Mouse (Mus musculus) MN1 (cell line): Measurements from ENCODE around the gene Rnf44.

Experiments used
- DNase-seq: peaks from one replicate; pipeline ENCODE4 v3.0.0-alpha.2; 2016; ENCODE audit warnings: low spot score

Rnf44 gene

DNA sequence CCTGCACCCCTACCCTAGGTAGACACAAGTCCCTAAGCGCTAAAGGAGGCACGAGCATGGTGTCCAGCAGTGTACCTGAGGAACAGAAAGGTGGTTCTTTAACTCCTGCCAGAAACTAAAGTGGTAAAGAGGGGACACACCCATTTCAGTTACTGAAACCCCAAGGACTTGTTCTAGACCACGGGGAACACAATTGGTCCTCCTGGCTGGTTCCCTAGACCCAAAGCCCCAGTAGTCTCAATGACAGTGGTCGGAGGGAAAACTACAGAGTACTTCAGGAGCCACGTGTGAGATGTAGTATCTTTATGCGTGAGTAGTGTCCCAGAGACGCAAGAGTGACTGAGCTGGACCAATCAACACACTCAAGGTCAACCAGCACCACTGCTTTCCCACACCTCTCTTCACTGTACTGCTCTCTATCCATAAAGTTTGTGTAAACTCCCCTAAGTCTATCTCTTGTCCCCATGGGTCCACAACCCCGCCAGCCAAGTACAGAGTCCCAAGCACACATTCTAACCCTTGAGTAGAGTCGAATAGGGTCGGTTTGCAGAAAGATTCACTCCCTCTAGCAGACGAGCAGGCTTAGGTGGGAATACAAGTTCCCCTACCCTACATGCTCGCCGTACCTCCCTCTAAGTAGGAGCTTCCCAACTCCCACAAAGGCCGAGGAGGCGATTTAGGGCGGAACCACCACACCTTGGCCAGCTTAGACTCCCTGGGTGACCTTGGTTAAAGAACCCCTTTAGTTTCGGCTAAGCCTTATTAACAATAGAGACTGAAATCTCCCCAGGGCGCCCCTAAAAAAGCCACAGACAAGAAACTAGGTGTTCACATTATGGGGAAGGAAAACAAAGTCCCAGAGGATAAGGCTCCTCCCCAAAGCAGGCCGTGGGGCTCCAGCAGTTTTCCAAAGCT, 7.3 kb downstream of the Rnf44 start:
- no peak for DNase-seq

DNA sequence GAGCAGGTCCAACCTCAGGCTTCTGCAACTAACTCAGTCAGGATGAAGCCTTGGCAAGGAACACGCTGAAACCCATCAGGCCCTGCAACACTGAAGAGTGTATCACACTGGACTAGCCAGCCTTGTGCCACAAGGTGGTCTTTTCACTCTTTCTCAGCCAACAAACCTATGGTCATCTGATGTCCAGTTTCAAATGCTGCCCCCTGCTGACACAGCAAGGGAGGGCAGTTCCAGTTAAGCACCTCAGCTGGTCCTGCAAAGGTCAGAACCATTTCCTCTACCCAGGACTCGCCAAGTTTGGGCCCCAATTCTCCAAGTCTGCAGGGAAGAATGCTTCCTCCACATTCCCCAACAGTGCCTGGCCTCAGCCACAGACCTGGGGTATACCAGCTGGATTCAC, 8.5 kb downstream of the Rnf44 start:
- peak; percentile 65 for DNase-seq

DNA sequence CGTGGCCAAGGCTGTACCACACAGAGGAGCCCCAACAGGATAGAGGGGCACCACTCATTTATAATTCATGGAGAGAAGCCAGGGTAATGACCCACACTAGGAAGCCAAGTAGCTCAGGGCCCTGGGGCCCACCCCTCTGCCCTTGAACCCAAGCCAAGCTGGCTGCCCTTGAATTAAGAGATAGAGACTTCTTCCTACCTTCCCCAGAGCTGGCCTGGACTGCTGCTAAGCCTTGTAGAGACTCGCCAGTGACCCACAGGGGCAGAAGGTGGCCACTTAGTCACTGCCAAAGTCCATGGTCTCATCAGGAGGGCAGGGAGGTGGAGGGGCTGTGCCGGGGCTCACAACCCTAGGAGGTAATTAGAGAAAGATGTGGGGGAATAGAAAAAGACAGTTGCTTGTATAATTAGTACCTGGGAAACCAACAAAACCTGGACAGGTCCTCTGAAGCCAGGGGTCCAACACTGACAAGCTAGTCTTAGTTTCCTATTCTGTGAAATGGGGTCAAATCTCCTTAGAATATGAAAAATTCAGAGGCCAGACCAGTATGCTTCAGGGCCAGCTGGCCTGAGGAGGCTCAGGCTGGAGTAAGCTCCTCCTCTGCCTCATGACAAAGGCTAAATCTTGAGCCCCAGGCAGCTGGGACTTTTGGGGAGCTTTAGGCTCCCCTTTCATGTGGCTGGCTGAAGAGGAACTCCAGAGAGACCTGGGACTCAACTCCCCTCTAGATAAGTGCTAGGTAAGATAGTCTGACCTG, 9.4 kb downstream of the Rnf44 start:
- no peak for DNase-seq

DNA sequence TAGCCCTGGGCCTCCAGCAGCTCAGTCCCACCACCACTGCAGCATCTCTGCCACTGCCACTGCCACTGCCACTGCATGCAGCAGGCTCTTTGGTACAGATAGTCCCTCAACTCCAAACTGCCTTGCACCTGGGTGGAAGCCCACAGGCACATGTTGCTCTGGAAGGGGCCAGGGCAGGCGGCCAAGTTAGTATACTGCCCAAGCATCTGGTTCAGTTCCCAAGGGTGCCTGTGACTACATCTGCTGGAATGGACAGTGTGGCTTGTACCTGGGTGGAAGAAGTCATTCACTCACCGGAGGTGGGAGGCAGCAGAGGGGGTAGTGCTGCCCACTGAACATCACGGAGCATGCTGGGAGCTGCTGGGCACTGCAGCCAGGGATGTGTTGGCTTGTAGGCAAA, 10.4 kb downstream of the Rnf44 start:
- peak; percentile 61 for DNase-seq

DNA sequence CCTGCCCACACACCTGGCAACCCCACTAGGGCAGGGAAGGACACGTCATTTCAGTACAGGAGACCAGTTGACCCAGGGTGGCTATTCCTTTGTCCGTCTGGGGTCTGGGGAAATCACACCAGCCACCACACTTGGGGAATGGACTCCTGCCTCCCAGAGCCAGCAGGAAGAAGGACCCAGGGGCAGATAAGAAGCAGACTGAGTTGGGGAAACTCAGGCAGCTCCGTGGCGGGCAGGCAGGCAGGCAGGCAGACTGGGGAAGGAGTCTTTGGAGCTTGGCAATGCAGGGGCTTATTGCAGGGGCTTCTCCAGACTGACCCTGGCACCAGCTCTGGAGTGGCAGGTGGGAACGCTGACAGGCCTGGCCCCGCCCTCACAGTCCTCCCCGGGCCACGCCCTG, 12.4 kb downstream of the Rnf44 start:
- DNase-seq: no peak

DNA sequence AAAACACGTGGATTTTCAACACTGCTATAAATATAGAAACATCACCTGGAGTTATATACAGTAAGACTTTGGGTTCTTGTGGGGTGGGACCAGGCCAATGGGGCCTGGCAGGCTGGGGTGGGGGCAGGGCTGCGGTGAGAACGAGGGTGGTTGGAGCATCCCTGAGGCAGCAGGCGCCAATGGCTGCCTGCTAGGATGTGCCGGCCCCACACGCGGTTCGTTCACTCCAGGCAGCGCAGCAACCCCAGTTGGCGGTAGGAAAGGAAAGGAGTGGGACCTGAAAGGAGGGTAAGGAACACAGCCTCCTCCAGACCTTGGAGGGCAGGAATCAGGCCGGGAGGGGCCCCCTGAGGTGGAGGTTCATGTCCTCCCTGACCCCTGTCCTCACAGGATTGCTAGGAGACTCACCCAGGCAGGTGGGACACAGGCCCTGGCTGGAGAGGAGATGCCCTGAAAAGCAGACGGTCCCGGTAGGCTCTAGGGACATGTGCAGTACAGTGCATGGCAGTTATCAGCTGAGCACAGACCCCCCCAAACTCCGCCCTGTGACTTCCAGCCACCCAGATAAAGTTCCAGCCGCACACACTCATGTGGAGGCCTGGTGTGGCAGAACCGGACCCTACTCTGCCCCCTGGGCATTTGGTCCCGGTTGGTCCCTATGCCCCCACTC, 13.4 kb downstream of the Rnf44 start:
- no peak for DNase-seq

DNA sequence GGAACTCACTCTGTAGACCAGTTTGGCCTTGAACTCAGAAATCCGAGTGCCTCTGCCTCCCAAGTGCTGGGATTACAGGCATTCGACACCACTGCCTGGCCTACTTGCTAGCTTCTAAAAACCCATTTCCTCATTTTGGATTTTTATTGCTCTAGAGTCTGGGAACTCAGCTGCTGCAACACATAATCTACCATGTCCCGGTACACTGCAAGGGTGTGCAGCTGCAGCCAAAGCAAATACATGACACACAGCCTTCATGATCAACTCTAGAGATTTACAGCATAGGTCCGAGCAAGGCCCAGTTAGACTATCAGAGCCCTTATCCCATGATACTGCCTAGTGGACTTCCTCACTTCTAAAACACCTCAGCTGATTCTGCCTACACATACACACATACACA, 15.4 kb downstream of the Rnf44 start:
- DNase-seq: no peak

DNA sequence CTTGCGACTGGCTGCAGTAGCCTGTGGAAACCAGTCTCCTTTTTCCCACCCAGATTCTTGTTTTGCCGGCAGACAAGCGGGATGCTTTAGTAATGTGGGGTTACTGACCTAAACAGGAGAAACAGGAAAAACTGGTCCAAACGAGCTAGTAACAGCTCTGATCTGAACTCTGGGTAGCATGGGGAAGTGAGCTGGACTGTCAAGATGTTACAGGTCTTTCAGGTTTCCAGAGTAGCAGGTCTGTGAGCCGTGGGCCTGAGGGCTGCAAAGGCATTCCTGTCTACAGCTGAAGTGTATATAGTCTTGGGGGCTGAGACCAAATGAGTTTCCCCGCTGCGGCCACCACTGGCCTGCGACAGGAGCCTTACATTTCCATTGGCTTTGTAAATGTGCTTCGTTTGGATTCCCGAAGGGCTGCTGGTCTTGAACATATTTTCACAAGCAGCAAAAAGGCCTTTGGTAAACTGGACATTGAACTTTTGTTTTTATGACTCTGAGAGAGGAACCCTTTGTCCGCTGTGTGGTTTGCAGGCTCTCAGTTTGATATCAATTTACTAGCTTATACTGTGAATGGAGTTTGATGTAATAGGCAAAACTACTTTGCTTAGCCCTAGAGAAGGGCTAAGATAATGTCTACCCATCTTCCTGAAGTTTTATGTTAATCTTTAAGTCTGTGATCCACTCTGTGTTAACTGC, 17.7 kb downstream of the Rnf44 start:
- no peak for DNase-seq

DNA sequence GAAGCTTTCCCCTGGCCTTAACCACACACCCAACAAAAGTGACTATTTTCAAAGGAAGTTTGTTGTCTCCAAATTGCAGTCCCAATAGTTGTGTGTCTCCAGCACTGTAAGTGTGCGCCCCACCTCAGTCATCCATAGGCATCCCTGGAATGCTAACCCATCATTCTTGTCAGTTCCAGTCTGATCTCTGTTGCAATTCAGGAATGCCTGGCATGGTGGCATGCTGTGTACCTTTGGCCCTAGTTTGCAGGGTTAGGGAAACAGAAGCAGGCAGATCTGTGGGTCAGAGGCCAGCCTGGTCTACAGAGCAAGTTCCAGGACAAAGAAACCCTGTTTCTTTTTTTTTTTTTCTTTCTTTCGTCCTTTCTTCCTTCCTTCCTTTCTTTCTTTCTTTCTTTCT, 23.2 kb downstream of the Rnf44 start:
- DNase-seq: no peak

DNA sequence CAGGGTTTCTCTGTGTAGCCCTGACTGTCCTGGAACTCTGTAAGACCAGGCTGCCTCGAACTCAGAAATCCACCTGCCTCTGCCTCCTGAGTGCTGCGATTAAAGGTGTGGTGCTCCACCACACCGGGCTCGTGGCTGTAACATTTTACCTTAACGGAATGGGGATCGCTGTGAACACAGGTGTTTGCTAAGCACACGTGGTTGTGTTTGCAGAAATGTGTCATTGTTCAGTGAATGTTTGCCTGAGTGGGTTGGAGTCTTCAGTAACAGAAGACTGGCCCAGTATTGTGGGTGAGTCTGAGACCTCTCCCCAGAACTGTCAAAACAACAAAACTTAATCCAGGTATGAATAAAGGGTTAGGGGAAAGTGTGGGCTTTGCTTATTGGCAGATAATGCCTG, 28.6 kb downstream of the Rnf44 start:
- DNase-seq: no peak

DNA sequence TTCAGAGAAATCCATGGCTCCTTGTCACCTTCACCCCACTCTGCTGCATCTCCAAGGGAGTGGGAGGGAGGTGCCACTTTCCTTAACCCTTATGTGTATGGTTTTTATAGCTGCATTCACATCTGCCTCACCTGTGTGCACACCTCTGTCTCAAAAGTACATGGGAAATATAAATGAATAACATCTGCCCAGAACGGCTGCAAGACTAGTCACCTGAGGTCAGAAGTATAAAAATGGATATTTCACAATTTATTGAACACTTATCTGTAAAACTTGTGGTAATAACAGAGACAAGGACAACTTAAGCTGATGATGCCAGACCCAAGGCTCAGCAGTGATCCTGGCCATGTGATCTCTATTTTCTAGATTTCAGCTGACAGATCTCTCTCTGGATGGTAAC, 29.2 kb downstream of the Rnf44 start:
- no peak for DNase-seq

DNA sequence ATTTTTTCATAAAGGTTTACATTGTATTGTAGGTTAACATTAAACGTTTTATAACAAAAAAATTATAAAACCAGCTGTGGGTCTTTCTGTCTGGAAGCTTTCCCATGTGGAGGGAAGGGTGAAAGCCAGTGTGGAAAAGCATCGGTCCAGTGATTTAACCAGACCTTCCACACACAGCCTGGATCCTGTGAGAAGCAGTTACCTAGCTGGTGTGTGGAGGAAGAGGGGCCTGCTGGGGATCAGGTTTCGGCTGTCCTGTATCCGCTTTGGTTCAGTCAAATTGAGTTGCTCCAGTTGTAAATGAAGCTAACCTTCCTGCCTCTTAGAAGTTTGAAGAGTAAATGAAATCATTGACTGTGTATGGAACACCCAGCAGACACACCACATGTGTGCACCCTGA, 29.7 kb downstream of the Rnf44 start:
- no peak for DNase-seq

DNA sequence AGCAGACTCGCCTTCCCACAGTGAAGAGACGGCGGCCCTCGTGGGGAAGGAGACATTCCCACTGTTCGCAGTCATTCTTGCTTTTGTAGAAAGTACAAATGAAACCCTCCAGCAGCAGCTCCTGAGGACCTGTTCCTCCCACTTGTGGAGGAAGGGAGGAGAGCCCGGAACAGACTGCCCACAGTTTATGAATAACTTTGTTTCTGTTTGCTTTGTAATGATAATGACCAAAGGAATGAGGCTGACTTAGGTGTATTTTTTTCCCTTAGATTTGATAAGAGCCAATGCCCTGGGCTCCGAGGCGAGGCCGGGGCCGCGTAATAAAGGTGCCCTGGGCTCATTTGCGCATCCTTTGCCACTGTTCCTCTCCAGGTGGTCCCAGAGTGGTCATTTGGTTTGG, 32.3 kb downstream of the Rnf44 start:
- DNase-seq: no peak

DNA sequence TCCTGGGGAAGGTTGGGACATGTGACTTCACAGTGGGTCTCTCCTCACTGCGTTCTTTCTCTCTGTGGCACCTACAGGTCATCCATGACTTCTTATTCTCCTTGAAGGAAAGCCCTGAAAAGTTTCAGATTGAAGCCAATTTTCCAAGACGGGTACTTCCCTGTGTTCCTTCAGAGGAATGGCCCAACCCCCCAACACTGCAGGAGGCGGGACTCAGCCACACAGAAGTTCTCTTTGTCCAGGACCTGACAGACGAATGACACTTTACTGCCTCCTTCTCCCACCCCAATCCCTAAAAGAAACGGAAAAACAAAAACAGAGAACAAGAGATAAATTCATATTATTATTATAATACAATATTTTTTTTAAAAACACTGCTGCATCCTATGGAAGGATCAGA, 32.8 kb downstream of the Rnf44 start:
- DNase-seq: no peak

DNA sequence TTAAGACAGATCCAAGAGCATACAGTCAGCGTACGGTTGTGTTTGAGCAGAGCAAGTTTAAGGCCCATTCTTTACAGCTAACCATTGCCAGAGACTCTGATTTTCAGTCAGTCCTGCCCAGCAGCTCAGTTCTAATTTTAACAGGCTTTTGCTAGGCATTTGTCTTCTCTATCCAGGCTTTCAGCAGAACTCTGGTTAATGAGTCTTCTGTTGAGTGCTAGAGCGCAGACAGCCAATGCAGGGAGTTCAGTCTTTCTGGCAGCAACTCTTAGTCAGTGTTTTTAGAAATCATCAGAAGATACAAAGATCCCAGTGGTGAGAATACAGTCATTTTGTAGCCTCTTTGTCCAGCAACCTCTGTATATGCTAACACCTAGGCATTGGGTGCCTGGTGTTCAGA, 43.2 kb downstream of the Rnf44 start:
- DNase-seq: no peak

DNA sequence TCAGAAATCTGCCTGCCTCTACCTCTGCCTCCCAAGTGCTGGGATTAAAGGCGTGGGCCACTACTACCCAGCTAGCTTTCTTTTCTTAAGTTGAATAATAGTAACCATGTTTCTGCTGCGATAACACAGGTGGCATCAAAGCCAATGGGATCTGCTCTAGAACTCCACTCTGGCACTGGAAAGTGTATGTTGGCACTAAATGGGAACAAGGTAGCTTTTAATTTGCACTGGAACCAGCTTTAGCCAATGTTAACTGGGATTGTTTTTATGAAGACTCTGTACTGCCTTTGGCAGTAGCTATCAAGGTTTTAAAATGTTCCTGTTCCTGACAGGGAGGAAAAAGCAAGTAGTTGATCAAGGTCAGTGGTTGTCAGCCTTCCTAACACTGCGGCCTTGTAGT, 58.7 kb downstream of the Rnf44 start:
- DNase-seq: no peak

DNA sequence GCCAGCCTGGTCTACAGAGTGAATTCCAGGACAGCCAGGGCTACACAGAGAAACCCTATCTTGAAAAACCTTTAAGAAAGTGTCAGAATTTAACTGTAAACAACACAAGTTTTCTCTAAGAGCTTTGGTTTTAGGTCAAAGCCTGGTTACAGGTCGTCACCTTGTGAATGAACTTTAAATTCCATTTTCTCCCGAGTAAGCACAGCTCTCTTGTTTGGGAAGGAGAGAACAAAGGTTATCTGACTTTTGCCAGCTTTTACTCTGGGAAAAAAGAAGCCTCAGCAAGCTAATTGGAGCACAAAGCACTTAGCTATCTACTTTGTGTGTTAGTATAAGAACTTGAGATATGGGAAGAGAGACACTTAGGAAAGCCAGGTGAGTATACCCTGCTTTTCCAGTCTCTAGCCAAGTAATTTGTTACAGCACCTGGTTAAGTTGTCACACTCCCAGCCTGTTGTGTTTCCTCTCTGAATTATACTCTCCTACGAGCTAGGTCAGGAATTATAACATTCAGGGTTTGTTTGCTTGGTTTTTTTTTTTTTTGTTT, 60.9 kb downstream of the Rnf44 start:
- no peak for DNase-seq
